In the genomic region with DNA sequence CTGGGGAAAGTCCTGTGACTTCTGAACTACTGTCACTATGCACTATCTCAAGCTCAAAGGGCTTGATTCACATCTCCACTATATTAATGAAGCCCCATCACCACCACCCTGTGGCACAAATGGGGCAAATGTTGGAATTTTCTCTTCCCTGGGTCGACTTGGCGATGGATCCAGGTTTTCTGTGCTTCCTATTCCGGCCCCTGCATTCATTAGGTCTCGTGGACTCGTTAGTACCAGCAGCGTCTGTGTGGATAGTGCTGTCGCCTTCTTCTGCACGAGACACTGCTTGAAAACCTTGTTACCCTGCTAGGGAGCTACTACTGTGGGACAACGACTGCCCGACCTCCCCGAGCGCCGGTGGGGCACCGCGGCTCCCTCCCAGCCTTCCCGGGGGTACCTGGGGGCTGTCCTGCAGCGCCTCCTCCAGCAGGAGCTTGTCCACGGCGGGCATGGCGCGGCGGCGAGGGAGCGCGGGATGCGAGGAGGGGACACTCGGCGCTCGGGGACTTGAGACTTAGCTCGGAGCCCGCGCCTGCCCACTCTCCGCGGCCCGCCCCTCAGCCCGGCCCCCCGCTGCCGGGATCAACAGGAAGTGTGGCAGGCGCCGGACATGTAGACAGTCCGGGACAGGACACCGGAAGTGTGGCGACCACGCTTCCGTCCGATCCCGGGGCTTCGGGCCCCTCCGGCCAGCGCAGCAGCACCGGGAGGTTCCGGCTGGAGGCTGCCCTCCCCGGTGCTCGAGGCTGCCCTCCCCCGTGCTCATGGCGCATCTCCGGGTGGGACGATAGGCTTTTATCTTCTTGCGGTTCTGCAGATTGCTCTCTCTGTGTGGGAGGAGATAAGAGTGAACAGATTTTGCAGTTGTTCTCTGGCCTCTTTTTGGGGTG, we compare ENCODE assay signal across 8 mouse cellular contexts. TPM values are rescaled to one million over a fixed set of nuclear protein-coding genes. Genes with fewer than 3 reads are reported as not detected.
DNase-seq lines count a peak whose midpoint lies in the region; ATAC-seq and TF ChIP-seq lines count a peak whose summit lies in the region.

A gene (minus strand): TSS at position 608 of the 890 bp plus-strand sequence.

- 0% methylated on average over 27 of the region's 59 CpGs for WGBS in embryonic facial prominence, embryonic 14.5 days
- under 1% methylated on average over 58 of the region's 59 CpGs for WGBS in heart, embryonic 10.5 days
- WGBS in kidney, embryonic 15.5 days = under 1% methylated on average over 48 of the region's 59 CpGs
- WGBS in limb, embryonic 15.5 days = under 1% methylated on average over 59 of the region's 59 CpGs
- WGBS in midbrain, postnatal 0 days = under 1% methylated on average over 50 of the region's 59 CpGs

- H3K9ac ChIP-seq in embryonic facial prominence, embryonic 14.5 days (ENCODE audit: low read depth, low read length) = peak within 1 kb of the TSS; percentile 78
- peak within 1 kb of the TSS; percentile 76 for H3K9ac ChIP-seq in kidney, embryonic 15.5 days
- peak within 1 kb of the TSS; percentile 85 for H3K9ac ChIP-seq in limb, embryonic 15.5 days
- H3K9ac ChIP-seq in midbrain, postnatal 0 days (replicated peaks; ENCODE audit: low read length, poor library complexity, severe bottlenecking) = peak within 1 kb of the TSS; percentile 62

- H3K4me3 ChIP-seq in embryonic facial prominence, embryonic 14.5 days (ENCODE audit: low read depth, low read length) = peak within 1 kb of the TSS; percentile 71
- peak within 1 kb of the TSS; percentile 83 for H3K4me3 ChIP-seq in heart, embryonic 10.5 days
- H3K4me3 ChIP-seq in kidney, embryonic 15.5 days (replicated peaks) = peak within 1 kb of the TSS; percentile 67
- H3K4me3 ChIP-seq in limb, embryonic 15.5 days = peak within 1 kb of the TSS; percentile 87
- H3K4me3 ChIP-seq in midbrain, postnatal 0 days (ENCODE audit: low read depth, low read length) = peak within 1 kb of the TSS; percentile 63

- H3K4me2 ChIP-seq in embryonic facial prominence, embryonic 14.5 days (ENCODE audit: low read depth, low read length) = peak within 1 kb of the TSS; percentile 67
- peak within 1 kb of the TSS; percentile 74 for H3K4me2 ChIP-seq in kidney, embryonic 15.5 days
- peak within 1 kb of the TSS; percentile 69 for H3K4me2 ChIP-seq in limb, embryonic 15.5 days
- peak within 1 kb of the TSS; percentile 64 for H3K4me2 ChIP-seq in midbrain, postnatal 0 days (ENCODE audit: low read depth, low read length, poor library complexity, severe bottlenecking)

- peak within 1 kb of the TSS; percentile 70 for H3K27ac ChIP-seq in embryonic facial prominence, embryonic 14.5 days (replicated peaks; ENCODE audit: low read depth, low read length)
- H3K27ac ChIP-seq in heart, embryonic 10.5 days = peak within 1 kb of the TSS; percentile 92
- H3K27ac ChIP-seq in kidney, embryonic 15.5 days = peak within 1 kb of the TSS; percentile 86
- peak within 1 kb of the TSS; percentile 86 for H3K27ac ChIP-seq in limb, embryonic 15.5 days
- peak within 1 kb of the TSS; percentile 60 for H3K27ac ChIP-seq in midbrain, postnatal 0 days (ENCODE audit: low read depth, low read length)

- peak; percentile 98 for ATAC-seq in embryonic facial prominence, embryonic 14.5 days (ENCODE audit: low read depth)
- peak; percentile 99 for ATAC-seq in kidney, embryonic 15.5 days (replicated peaks; ENCODE audit: low FRiP score)
- ATAC-seq in limb, embryonic 15.5 days (ENCODE audit: insufficient number of reproducible peaks, low FRiP score, low TSS enrichment, low read depth) = peak; percentile 94
- ATAC-seq in midbrain, postnatal 0 days (ENCODE audit: low FRiP score) = peak; percentile 96

- peak; percentile 92 for DNase-seq in 416B (ENCODE audit: low read depth)
- DNase-seq in adrenal gland, postnatal 4 days (ENCODE audit: low spot score in 2 of 2) = peak; percentile 91 to 92
- DNase-seq in embryonic facial prominence, embryonic 14.5 days (ENCODE audit: low spot score) = peak; percentile 95
- DNase-seq in heart, embryonic 10.5 days (ENCODE audit: low spot score) = peak; percentile 97
- DNase-seq in midbrain, postnatal 0 days (ENCODE audit: low spot score) = peak; percentile 94
- peak; percentile 41 to 74 for DNase-seq in spleen, postnatal 10 days (ENCODE audit: low spot score in 2 of 2)

- no peaks in the 10 kb centered on the region for H3K9me3 ChIP-seq in embryonic facial prominence, embryonic 14.5 days (ENCODE audit: control insufficient read depth, low read length)
- H3K9me3 ChIP-seq in heart, embryonic 10.5 days = no peaks in the 10 kb centered on the region
- H3K9me3 ChIP-seq in kidney, embryonic 15.5 days (replicated peaks) = no peaks in the 10 kb centered on the region
- H3K9me3 ChIP-seq in limb, embryonic 15.5 days = no peaks in the 10 kb centered on the region
- no peaks in the 10 kb centered on the region for H3K9me3 ChIP-seq in midbrain, postnatal 0 days (ENCODE audit: low read length)

- TF ChIP-seq CTCF in midbrain, postnatal 0 days (IDR thresholded peaks at IDR 0.05) = peak; percentile 23

- peaks cover 8% of the 10 kb centered on the region for H3K4me1 ChIP-seq in embryonic facial prominence, embryonic 14.5 days (ENCODE audit: control insufficient read depth, insufficient read depth, low read length)
- peaks cover 50% of the 10 kb centered on the region for H3K4me1 ChIP-seq in heart, embryonic 10.5 days
- peaks cover 44% of the 10 kb centered on the region for H3K4me1 ChIP-seq in kidney, embryonic 15.5 days
- H3K4me1 ChIP-seq in limb, embryonic 15.5 days = peaks cover 12% of the 10 kb centered on the region
- H3K4me1 ChIP-seq in midbrain, postnatal 0 days (ENCODE audit: insufficient read depth, low read length) = peaks cover 3% of the 10 kb centered on the region

- no peaks in the 10 kb centered on the region for H3K36me3 ChIP-seq in embryonic facial prominence, embryonic 14.5 days (ENCODE audit: control insufficient read depth, insufficient read depth, low read length)
- no peaks in the 10 kb centered on the region for H3K36me3 ChIP-seq in heart, embryonic 10.5 days
- no peaks in the 10 kb centered on the region for H3K36me3 ChIP-seq in kidney, embryonic 15.5 days
- H3K36me3 ChIP-seq in limb, embryonic 15.5 days = no peaks in the 10 kb centered on the region
- H3K36me3 ChIP-seq in midbrain, postnatal 0 days (ENCODE audit: insufficient read depth, low read length) = no peaks in the 10 kb centered on the region

- no peaks in the 10 kb centered on the region for H3K27me3 ChIP-seq in embryonic facial prominence, embryonic 14.5 days (replicated peaks; ENCODE audit: control insufficient read depth, insufficient read depth, low read length)
- H3K27me3 ChIP-seq in heart, embryonic 10.5 days (ENCODE audit: insufficient read depth, poor library complexity, severe bottlenecking) = no peaks in the 10 kb centered on the region
- H3K27me3 ChIP-seq in kidney, embryonic 15.5 days = no peaks in the 10 kb centered on the region
- H3K27me3 ChIP-seq in limb, embryonic 15.5 days = no peaks in the 10 kb centered on the region
- H3K27me3 ChIP-seq in midbrain, postnatal 0 days (ENCODE audit: insufficient read depth, low read length) = no peaks in the 10 kb centered on the region

RNA-seq across cellular contexts. Expression of the gene that starts here (rescaled TPM):
- total RNA-seq in adrenal gland, postnatal 4 days (2021) = 100 to 1,000 TPM; 103 to 116 TPM
- 37.7 and 39.5 TPM in 2 replicates for polyA plus RNA-seq in embryonic facial prominence, embryonic 14.5 days (2014; fragmentation: Nextera tagmentation; extraction: Ambion mirVana)
- polyA plus RNA-seq in heart, embryonic 10.5 days (2016; fragmentation: Nextera tagmentation; extraction: Ambion mirVana) = 29.5 and 34.0 TPM in 2 replicates
- 42.9 and 44.8 TPM in 2 replicates for polyA plus RNA-seq in kidney, embryonic 15.5 days (2015; fragmentation: Nextera tagmentation; extraction: Ambion mirVana)
- 55.8 and 58.6 TPM in 2 replicates for polyA plus RNA-seq in limb, embryonic 15.5 days (2015; fragmentation: Nextera tagmentation; extraction: Ambion mirVana)
- 54.5 and 57.4 TPM in 2 replicates for total RNA-seq in midbrain, postnatal 0 days (2014; rRNA removed)
- 40.7 and 42.1 TPM in 2 replicates for polyA plus RNA-seq in midbrain, postnatal 0 days (2015; fragmentation: Nextera tagmentation; extraction: Ambion mirVana)

Comparison
In these comparisons a context has a peak if more than half of its experiments do, and no peak if none do; other contexts are left out.
1. Peak in every context shown above with its lines: DNase-seq, ATAC-seq, H3K4me3 ChIP-seq and H3K27ac ChIP-seq.